ENCODE assay signal across 8 mouse cellular contexts in the genomic region with DNA sequence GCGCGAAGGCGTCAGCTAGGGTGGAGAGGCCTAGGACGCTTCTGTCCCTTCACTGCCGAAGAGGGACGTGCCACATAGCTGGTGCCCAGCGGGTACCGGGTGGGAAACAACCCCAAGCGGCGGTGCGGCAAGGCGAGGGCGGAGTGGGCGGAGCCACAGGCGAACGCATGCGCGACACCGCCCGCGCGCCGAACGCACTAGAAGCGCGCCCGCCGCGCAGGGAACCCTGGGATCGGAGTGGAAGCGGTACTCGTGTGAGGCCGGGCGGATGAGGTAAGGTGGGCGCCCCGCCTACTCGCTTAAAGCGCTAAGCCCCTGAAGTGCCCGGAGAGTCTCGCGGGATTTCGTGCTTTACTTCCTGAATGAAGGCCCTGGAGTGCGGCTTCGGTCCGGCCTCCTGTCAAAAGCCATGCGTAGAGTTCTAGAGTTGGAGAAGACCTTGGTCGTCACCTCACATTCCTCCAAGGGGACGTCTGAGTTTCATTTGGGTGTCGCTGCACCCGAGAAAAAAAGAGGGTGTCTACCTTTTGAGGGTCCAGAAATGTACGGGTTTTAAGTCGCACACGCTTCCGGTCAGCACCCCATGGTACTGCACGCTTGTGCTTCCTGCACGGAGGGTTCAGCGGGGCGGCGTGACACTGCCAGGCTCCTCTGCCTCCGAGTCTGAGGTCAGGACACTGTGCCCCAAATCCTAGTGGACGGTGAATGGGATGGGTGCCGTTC. TPM values are rescaled to one million over a fixed set of nuclear protein-coding genes. Genes with fewer than 3 reads are reported as not detected.
A peak's percentile ranks its signal among the peaks of the same experiment; 100 is the strongest.
DNase-seq lines count a peak whose midpoint lies in the region; ATAC-seq and TF ChIP-seq lines count a peak whose summit lies in the region.

Gene Nupl1, minus strand, starts transcription at position 151 of the 723 bp plus-strand sequence.
Gene Gm49336, minus strand, starts transcription at position 227 of the 723 bp plus-strand sequence.

- peaks cover 14% of the 10 kb centered on the region for H3K36me3 ChIP-seq in megakaryocyte, embryonic 14.5 days (replicated peaks; ENCODE audit: low read length)

- H3K4me1 ChIP-seq in cortical plate, adult 2 months (ENCODE audit: control insufficient read depth, insufficient read depth, low read length): no peaks in the 10 kb centered on the region; the same call in 1 of the 2 replicates
- peaks cover 38% of the 10 kb centered on the region for H3K4me1 ChIP-seq in megakaryocyte, embryonic 14.5 days

- TF ChIP-seq CTCF in cortical plate, adult 2 months (IDR thresholded peaks at IDR 0.05; ENCODE audit: extremely low read depth, insufficient read depth, low read length): no peak

- peak within 1 kb of the TSS; percentile 64 for H3K27ac ChIP-seq in cortical plate, adult 2 months (ENCODE audit: insufficient read depth, low read length)

- no peaks in the 10 kb centered on the region for H3K27me3 ChIP-seq in megakaryocyte, embryonic 14.5 days (replicated peaks)

- H3K9me3 ChIP-seq in megakaryocyte, embryonic 14.5 days: no peaks in the 10 kb centered on the region

- TF ChIP-seq POLR2A in cortical plate, adult 2 months (IDR thresholded peaks at IDR 0.05; ENCODE audit: extremely low read depth, insufficient read depth, low read length): peak; percentile 81

- peak within 1 kb of the TSS; percentile 57 for H3K4me3 ChIP-seq in cortical plate, adult 2 months (ENCODE audit: insufficient read depth, low read length)
- peak within 1 kb of the TSS; percentile 96 for H3K4me3 ChIP-seq in megakaryocyte, embryonic 14.5 days (replicated peaks)

- peak; percentile 96 for ATAC-seq in activated CD4-positive, CD25-positive, alpha-beta regulatory T cell, adult 4 months

- peak; percentile 96 to 99 for DNase-seq in gastrocnemius, adult 8-10 months (ENCODE audit: low spot score in 2 of 2)
- DNase-seq in hindlimb bud, embryonic 11.5 days (ENCODE audit: extremely low spot score, low read depth, low spot score): peak; percentile 96
- peak; percentile 94 to 99 for DNase-seq in left cerebral cortex, adult 8-10 months (ENCODE audit: low spot score in 2 of 2)
- peak; percentile 99 for DNase-seq in right cerebral cortex, postnatal 10 days (ENCODE audit: low spot score in 2 of 2)
- DNase-seq in urinary bladder, postnatal 25 days (ENCODE audit: low spot score): peak; percentile 95

RNA-seq across cellular contexts. Expression of gene Nupl1, which starts in this region (rescaled TPM):
- under 1 TPM; 0.09 to 0.20 TPM for polyA plus RNA-seq in activated CD4-positive, CD25-positive, alpha-beta regulatory T cell, adult 4 months (2017; shearing (Covaris generic))
- 0.08 and 0.13 TPM in 2 replicates for polyA plus RNA-seq in cortical plate, adult 2 months (2012; rRNA removed)
- total RNA-seq in gastrocnemius, adult 8-10 months (2022): not detected
- total RNA-seq in left cerebral cortex, adult 8-10 months (2022): under 1 TPM in 1 of 4 experiments, not detected in 3; 0.26 TPM
- not detected in 2 replicates for polyA plus RNA-seq in megakaryocyte, embryonic 14.5 days (2012; ENCODE audit: insufficient read depth, low replicate concordance)

RNA-seq across cellular contexts. Expression of gene Gm49336, which starts in this region (rescaled TPM):
- 10 to 100 TPM; 14.6 to 20.1 TPM for polyA plus RNA-seq in activated CD4-positive, CD25-positive, alpha-beta regulatory T cell, adult 4 months (2017; shearing (Covaris generic))
- 43.6 and 44.6 TPM in 2 replicates for polyA plus RNA-seq in cortical plate, adult 2 months (2012; rRNA removed)
- total RNA-seq in gastrocnemius, adult 8-10 months (2022): 10 to 100 TPM; 26.1 to 31.2 (median 28.5) TPM
- total RNA-seq in left cerebral cortex, adult 8-10 months (2022): 10 to 100 TPM; 59.5 to 71.7 (median 65.4) TPM
- polyA plus RNA-seq in megakaryocyte, embryonic 14.5 days (2012; ENCODE audit: insufficient read depth, low replicate concordance): 1.3 and 14.1 TPM in 2 replicates

Comparison
In these comparisons a context has a peak if more than half of its experiments do, and no peak if none do; other contexts are left out.
1. Peak in every context shown above with its lines: DNase-seq, ATAC-seq, H3K4me3 ChIP-seq and H3K27ac ChIP-seq.